Mouse (Mus musculus): ENCODE measurements around the gene Galns. TPM values are rescaled to one million over a fixed set of nuclear protein-coding genes. Genes with fewer than 3 reads are reported as not detected.

Galns gene
- 74.4 and 111 TPM in 2 replicates for total RNA-seq (2023)

DNA sequence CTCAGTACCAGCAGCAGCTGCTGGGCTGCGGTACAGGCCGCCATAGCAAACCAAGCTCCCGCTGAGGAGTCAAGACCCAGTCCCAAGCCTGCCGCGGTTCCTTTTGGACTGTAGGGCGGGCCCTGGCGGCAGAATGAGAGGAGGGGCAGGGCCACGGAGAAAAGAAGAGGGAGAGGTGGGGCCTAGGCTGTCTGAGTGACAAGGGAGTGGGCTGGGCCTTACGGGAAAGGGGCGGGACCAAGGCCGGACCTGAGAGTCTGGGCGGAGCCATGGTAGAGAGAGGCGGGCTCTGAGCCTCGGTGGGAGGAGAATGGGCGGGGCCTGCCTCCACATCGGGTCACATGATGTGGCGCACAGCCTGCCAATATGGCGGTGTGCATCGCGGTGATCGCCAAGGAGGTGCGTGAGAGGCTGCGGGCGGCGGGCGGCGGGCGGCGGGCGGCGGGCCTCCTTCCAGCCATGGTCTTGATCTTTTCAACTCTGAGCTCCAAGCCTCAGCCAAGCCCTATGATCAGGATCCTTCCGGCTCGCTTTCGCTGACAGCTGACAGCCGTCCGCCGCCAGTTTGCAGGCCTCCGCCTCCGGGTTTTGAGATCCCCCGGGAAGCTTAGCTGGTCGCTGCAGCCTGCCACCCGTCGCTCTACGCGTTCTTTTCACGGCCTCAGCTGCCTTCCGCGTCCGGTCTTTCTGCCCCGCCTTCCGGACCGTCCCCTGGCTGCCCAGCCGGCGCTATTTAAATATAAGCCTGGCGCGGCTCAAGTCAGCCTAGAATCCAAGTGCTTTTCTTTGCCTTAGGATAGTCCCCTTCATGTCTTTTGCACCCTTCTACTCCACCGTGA is at the start of gene Galns, which contains the start of gene Trappc2l:
TSS of gene Galns (minus strand) at position 169 of the 839 bp plus-strand sequence.
TSS of gene Trappc2l (plus strand) at position 346 of the 839 bp plus-strand sequence.

GRCm38 (mm10) chr8:122622727-122623126 is 11.5 kb upstream of the Galns start, which contains the start of gene Pabpn1l:
Gene Pabpn1l (minus strand): TSS chr8:122622739.

GRCm38 (mm10) chr8:122576648-122577022 is 34.6 kb downstream of the Galns start, which contains the start of gene Aprt:
Gene Aprt (minus strand): TSS chr8:122576909.

DNA sequence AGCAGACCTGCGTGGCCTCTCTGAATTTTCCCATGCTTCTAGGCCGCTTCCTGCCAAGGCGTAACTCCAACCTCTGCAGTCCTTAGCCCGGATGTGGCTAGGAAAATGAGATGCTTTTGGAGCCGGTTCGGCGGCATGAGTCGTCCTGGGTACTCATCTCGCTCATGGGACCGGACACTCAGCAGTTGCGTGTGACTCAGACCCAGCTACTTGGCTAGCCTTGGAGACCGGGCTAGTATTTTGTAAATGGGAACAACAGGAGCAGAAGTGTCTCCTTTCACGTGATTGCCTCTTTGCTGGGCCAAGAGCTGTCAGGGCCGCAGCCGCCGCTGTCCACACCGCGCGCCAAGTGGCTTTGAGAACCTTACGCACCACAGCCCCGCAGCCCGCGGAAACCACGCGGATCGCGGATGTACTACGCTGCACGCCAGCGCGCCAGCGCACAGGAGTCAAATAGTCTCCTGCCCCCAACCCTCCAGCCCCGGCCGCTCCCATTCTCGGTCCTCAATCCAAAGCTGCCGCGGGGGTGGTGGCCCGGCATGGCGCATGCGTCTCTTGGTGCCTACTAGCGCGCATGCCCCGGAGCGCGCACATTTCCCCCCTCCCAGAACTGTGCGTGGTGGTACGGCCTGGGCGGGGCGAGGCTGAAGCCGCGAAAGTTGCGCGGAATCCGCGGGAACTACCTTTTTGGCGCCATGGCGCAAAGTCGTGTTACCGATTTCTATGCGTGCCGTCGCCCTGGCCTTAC is 43.7 kb downstream of the Galns start, which contains the start of gene Cdt1:
TSS of gene Cdt1 (plus strand) at position 655 of the 748 bp plus-strand sequence.

DNA sequence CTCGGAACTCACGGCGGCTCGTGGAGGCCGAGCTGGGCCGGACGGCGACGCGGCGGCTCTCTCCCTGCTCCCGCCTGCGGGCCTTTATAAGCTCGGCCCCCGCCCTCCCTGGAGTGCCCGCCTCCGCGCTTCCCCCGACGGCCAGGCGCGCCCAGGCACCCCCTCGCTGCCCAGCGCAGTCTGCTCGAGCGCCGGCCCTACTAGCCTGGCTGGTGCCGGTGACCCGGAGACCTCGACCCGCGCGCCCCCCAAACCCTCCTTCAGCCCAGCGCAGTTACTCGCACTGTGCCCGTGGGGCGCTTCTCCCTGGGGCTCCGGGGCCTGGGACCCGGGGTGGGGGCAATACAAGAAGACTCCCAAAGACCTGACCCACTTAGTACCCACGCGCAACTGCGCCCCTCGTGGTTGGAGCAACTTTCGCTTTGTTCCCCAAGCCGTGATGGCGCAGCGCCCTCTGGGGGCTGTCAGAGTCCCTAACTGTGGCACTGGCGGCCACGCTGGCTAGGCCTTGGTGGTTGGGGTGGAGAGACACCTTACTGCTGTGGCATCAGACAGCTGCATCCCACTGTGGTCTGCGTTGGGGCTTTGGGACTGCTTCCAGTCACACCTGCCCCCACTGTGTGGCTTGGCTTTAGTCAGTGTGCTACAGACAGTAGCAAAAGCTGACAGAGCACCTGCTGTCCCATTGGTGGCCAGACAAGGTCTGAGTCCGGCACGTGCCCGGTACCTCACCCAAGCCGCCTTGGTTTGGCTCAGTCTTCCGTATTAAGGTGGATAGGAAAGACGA is 59.8 kb downstream of the Galns start, which contains the start of gene Piezo1:
TSS of gene Piezo1 (minus strand) at position 65 of the 787 bp plus-strand sequence.

Other genes with a start within 250 kb of the Galns start
- 47.4 and 75.2 TPM in 2 replicates for gene Zc3h18, start 234.9 kb downstream of the Galns start, total RNA-seq (2023)
- 0.98 TPM in 1 of 2 replicates, not detected in the other for gene Il17c, start 189.4 kb downstream of the Galns start, total RNA-seq (2023)
- 796 and 813 TPM in 2 replicates for gene Cyba, start 178.5 kb downstream of the Galns start, total RNA-seq (2023)
- 8.7 and 10.0 TPM in 2 replicates for gene Mvd, start 168.0 kb downstream of the Galns start, total RNA-seq (2023)
- gene Snai3, start 150.7 kb downstream of the Galns start, total RNA-seq (2023), result not detected in 2 replicates
- 47.1 and 54.5 TPM in 2 replicates for gene Rnf166, start 135.4 kb downstream of the Galns start, total RNA-seq (2023)
- gene Ctu2, start 135.3 kb downstream of the Galns start, total RNA-seq (2023), result 13.2 and 15.3 TPM in 2 replicates
- 24.0 and 38.7 TPM in 2 replicates for gene Piezo1, start 60.1 kb downstream of the Galns start, total RNA-seq (2023)
- 56.1 and 75.3 TPM in 2 replicates for gene Cdt1, start 43.4 kb downstream of the Galns start, total RNA-seq (2023)
- 160 and 176 TPM in 2 replicates for gene Aprt, start 34.6 kb downstream of the Galns start, total RNA-seq (2023)
- gene Trappc2l, start 177 bp upstream of the Galns start, total RNA-seq (2023), result 38.8 and 41.0 TPM in 2 replicates
- gene Pabpn1l, start 11.3 kb upstream of the Galns start, total RNA-seq (2023), result not detected in 2 replicates
- gene Cbfa2t3, start 87.6 kb upstream of the Galns start, total RNA-seq (2023), result 13.8 and 15.5 TPM in 2 replicates
- 3.9 and 7.3 TPM in 2 replicates for gene Acsf3, start 164.0 kb upstream of the Galns start, total RNA-seq (2023)
- not detected in 2 replicates for gene Cdh15, start 236.5 kb upstream of the Galns start, total RNA-seq (2023)